Mouse (Mus musculus): ENCODE results near the gene Rapgef2.

Rapgef2 gene

GRCm38 (mm10) chr3:79161093-79161723, 125.1 kb downstream of the Rapgef2 start:
- DNase-seq: no peak

- no peak for DNase-seq
Observed at GRCm38 (mm10) chr3:79158254-79158653, 128.1 kb downstream of the Rapgef2 start.

- DNase-seq: no peak
Observed at GRCm38 (mm10) chr3:79153039-79153487, 133.3 kb downstream of the Rapgef2 start.

- no peak for DNase-seq
Observed at GRCm38 (mm10) chr3:79145407-79146055, 140.8 kb downstream of the Rapgef2 start.

GRCm38 (mm10) chr3:79144672-79145406, 141.5 kb downstream of the Rapgef2 start:
- no peak for DNase-seq

- no peak for DNase-seq
Observed at GRCm38 (mm10) chr3:79144085-79144484, 142.2 kb downstream of the Rapgef2 start.

- no peak for DNase-seq
Observed at GRCm38 (mm10) chr3:79139245-79139644, 147.1 kb downstream of the Rapgef2 start.

GRCm38 (mm10) chr3:79138601-79139000, 147.7 kb downstream of the Rapgef2 start:
- DNase-seq: no peak

- DNase-seq: no peak
Observed at GRCm38 (mm10) chr3:79130991-79131390, 155.3 kb downstream of the Rapgef2 start.

- DNase-seq: no peak
Observed at GRCm38 (mm10) chr3:79129044-79129600, 157.2 kb downstream of the Rapgef2 start.

GRCm38 (mm10) chr3:79127797-79128196, 158.5 kb downstream of the Rapgef2 start:
- DNase-seq: no peak

GRCm38 (mm10) chr3:79126857-79127256, 159.5 kb downstream of the Rapgef2 start:
- DNase-seq: no peak

GRCm38 (mm10) chr3:79121391-79121790, 164.9 kb downstream of the Rapgef2 start:
- no peak for DNase-seq

GRCm38 (mm10) chr3:79119983-79120382, 166.3 kb downstream of the Rapgef2 start:
- DNase-seq: no peak

GRCm38 (mm10) chr3:79110153-79110552, 176.2 kb downstream of the Rapgef2 start:
- DNase-seq: no peak

- DNase-seq: no peak
Observed at GRCm38 (mm10) chr3:79108246-79108645, 178.1 kb downstream of the Rapgef2 start.

GRCm38 (mm10) chr3:79106360-79106759, 180.0 kb downstream of the Rapgef2 start:
- no peak for DNase-seq

GRCm38 (mm10) chr3:79103604-79104003, 182.7 kb downstream of the Rapgef2 start:
- no peak for DNase-seq

GRCm38 (mm10) chr3:79101737-79102136, 184.6 kb downstream of the Rapgef2 start:
- no peak for DNase-seq

GRCm38 (mm10) chr3:79100831-79101230, 185.5 kb downstream of the Rapgef2 start:
- no peak for DNase-seq

GRCm38 (mm10) chr3:79089091-79089490, 197.2 kb downstream of the Rapgef2 start:
- DNase-seq: no peak

- DNase-seq: no peak
Observed at GRCm38 (mm10) chr3:79088461-79088860, 197.9 kb downstream of the Rapgef2 start.

- no peak for DNase-seq
Observed at GRCm38 (mm10) chr3:79086282-79086681, 200.0 kb downstream of the Rapgef2 start.

- DNase-seq: no peak
Observed at GRCm38 (mm10) chr3:79083881-79084280, 202.4 kb downstream of the Rapgef2 start.
